Mouse (Mus musculus): ENCODE results near the gene Tigd3. TPM values are rescaled to one million over a fixed set of nuclear protein-coding genes. Genes with fewer than 3 reads are reported as not detected.

Gene Tigd3
- total RNA-seq (2021) = 1 to 10 TPM; 4.5 to 5.5 TPM

GRCm38 (mm10) chr19:5894002-5894678 lies at the start of gene Tigd3:
Gene Tigd3, minus strand, starts transcription at chr19:5894149.
- intact Hi-C loops (cut with DNase I) = no loop called here

GRCm38 (mm10) chr19:5943404-5943803 lies 49.5 kb upstream of the Tigd3 start:
- DNase-seq (ENCODE audit: low spot score in 2 of 2) = no peak

More at GRCm38 (mm10) chr19:5894002-5894678, at the start of gene Tigd3:
- DNase-seq (ENCODE audit: low spot score in 2 of 2) = peak; percentile 95 to 98

GRCm38 (mm10) chr19:5942581-5942980 lies 48.6 kb upstream of the Tigd3 start:
- no peak for DNase-seq (ENCODE audit: low spot score in 2 of 2)
- intact Hi-C loops (cut with DNase I) = no loop called here

More at GRCm38 (mm10) chr19:5943404-5943803, 49.5 kb upstream of the Tigd3 start:
- intact Hi-C loops (cut with DNase I) = no loop called here

- intact Hi-C loops (cut with DNase I) = no loop called here
- DNase-seq (ENCODE audit: low spot score in 2 of 2) = no peak
These were observed 46.7 kb upstream of the Tigd3 start for GRCm38 (mm10) chr19:5940656-5941055.

GRCm38 (mm10) chr19:5940173-5940572 lies 46.2 kb upstream of the Tigd3 start:
- intact Hi-C loops (cut with DNase I) = no loop called here
- DNase-seq (ENCODE audit: low spot score in 2 of 2) = peak in 1 of 2 experiments; percentile 26

- intact Hi-C loops (cut with DNase I) = no loop called here
- DNase-seq (ENCODE audit: low spot score in 2 of 2) = no peak
These were observed 45.8 kb upstream of the Tigd3 start for GRCm38 (mm10) chr19:5939715-5940114.

GRCm38 (mm10) chr19:5938516-5938915 lies 44.6 kb upstream of the Tigd3 start:
- DNase-seq (ENCODE audit: low spot score in 2 of 2) = no peak
- intact Hi-C loops (cut with DNase I) = no loop called here

- intact Hi-C loops (cut with DNase I) = no loop called here
- no peak for DNase-seq (ENCODE audit: low spot score in 2 of 2)
These were observed 44.0 kb upstream of the Tigd3 start for GRCm38 (mm10) chr19:5937836-5938406.

- no peak for DNase-seq (ENCODE audit: low spot score in 2 of 2)
- intact Hi-C loops (cut with DNase I) = no loop called here
These were observed 43.3 kb upstream of the Tigd3 start for GRCm38 (mm10) chr19:5937095-5937835.

- DNase-seq (ENCODE audit: low spot score in 2 of 2) = no peak
- intact Hi-C loops (cut with DNase I) = no loop called here
These were observed 41.7 kb upstream of the Tigd3 start for GRCm38 (mm10) chr19:5935691-5936090.

GRCm38 (mm10) chr19:5935266-5935665 lies 41.3 kb upstream of the Tigd3 start:
- intact Hi-C loops (cut with DNase I) = no loop called here
- DNase-seq (ENCODE audit: low spot score in 2 of 2) = no peak

- intact Hi-C loops (cut with DNase I) = no loop called here
- no peak for DNase-seq (ENCODE audit: low spot score in 2 of 2)
These were observed 36.0 kb upstream of the Tigd3 start for GRCm38 (mm10) chr19:5929634-5930596.

GRCm38 (mm10) chr19:5928546-5928945 lies 34.6 kb upstream of the Tigd3 start:
- no peak for DNase-seq (ENCODE audit: low spot score in 2 of 2)
- intact Hi-C loops (cut with DNase I) = no loop called here

GRCm38 (mm10) chr19:5928104-5928503 lies 34.2 kb upstream of the Tigd3 start:
- intact Hi-C loops (cut with DNase I) = no loop called here
- no peak for DNase-seq (ENCODE audit: low spot score in 2 of 2)

- intact Hi-C loops (cut with DNase I) = no loop called here
- DNase-seq (ENCODE audit: low spot score in 2 of 2) = no peak
These were observed 33.6 kb upstream of the Tigd3 start for GRCm38 (mm10) chr19:5927532-5927931.

- no peak for DNase-seq (ENCODE audit: low spot score in 2 of 2)
- intact Hi-C loops (cut with DNase I) = no loop called here
These were observed 33.1 kb upstream of the Tigd3 start for GRCm38 (mm10) chr19:5927026-5927425.

- intact Hi-C loops (cut with DNase I) = loop anchor here (2.0 kb wide), 1 partner anchor 89 kb away; the partner anchor contains the start of gene Capn1
- no peak for DNase-seq (ENCODE audit: low spot score in 2 of 2)
These were observed 31.4 kb upstream of the Tigd3 start for GRCm38 (mm10) chr19:5925311-5925855.

GRCm38 (mm10) chr19:5924713-5925093 lies 30.8 kb upstream of the Tigd3 start, which contains the start of gene Cdc42ep2:
Gene Cdc42ep2, minus strand, starts transcription at chr19:5924816.
- intact Hi-C loops (cut with DNase I) = loop anchor here (1.0 to 5.0 kb wide), 3 partner anchors 32 to 118 kb away; partner anchors contain the start of gene Capn1
- peak; percentile 87 to 95 for DNase-seq (ENCODE audit: low spot score in 2 of 2)
